Mouse (Mus musculus) gastrocnemius, postnatal 14 days (tissue): ENCODE results near the gene Cdk12. TPM values are rescaled to one million over a fixed set of nuclear protein-coding genes. Genes with fewer than 3 reads are reported as not detected.

ENCODE experiments used
- DNase-seq: peaks from one replicate; pipeline ENCODE4 v3.0.0; 2021; ENCODE audit warnings: mixed read lengths
- intact Hi-C: fragments of 180-260 bp; cut with DNase I; formaldehyde crosslinking; loops from one replicate; pipeline ENCODE4 v1.15.1; 2025; ENCODE audit warnings: low total_unique reads
- total RNA-seq, 2 experiments: library from RNA; stranded (reverse); gene quantifications; 2 replicates each; pipeline ENCODE4 v1.2.3; 2021

Gene Cdk12
- total RNA-seq, 2 experiments from 2014 or later, result 14.6 to 17.0 TPM

- intact Hi-C loops, result no loop called here
Observed at GRCm38 (mm10) chr11:98244415-98244814, 41.6 kb downstream of the Cdk12 start.

DNA sequence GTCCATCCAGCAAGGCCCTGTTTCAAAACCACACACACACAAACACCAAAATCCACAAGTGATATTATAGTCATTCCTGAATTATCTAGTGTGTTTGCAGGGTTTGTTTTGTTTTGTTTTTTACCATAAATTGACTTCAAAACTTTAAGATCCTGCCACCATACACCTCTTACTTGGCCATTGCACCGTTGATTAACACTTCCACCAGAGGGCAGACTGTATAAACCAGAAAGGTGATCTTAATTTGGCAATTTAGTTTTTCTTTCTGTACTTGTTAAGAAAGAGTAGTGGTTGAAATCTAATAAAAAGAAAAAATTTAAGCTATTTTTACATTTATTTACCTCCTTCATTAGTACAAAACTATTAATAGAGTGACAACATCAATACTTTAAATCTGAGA is 44.5 kb downstream of the Cdk12 start:
- intact Hi-C loops, result no loop called here
- DNase-seq, result no peak

More at GRCm38 (mm10) chr11:98244415-98244814, 41.6 kb downstream of the Cdk12 start:
- DNase-seq, result no peak

DNA sequence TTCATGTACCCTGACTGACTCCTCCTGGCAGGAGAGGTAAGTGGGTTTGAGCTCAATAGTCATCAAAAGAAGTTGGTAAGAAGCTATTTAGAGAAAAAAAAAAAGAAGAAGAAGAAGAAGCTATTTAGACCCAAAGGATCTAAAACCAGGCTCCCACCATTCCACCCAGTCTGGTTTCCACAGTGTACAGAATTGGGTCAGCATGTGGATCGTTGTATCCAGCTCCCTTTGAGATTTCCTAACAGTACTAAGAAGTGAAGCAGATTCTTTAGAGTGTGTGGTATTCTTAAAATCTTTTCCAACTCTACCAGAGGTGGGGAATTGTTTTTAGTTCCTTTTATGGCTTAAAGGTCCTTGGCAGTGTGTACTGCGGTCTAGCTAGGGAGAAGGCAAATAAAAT is 50.9 kb downstream of the Cdk12 start:
- intact Hi-C loops, result no loop called here
- DNase-seq, result no peak

- no peak for DNase-seq
- intact Hi-C loops, result loop anchor here (10.0 kb wide), 1 partner anchor 194 kb away; no protein-coding TSS in a partner anchor
Observed at GRCm38 (mm10) chr11:98260706-98261479, 58.0 kb downstream of the Cdk12 start.

DNA sequence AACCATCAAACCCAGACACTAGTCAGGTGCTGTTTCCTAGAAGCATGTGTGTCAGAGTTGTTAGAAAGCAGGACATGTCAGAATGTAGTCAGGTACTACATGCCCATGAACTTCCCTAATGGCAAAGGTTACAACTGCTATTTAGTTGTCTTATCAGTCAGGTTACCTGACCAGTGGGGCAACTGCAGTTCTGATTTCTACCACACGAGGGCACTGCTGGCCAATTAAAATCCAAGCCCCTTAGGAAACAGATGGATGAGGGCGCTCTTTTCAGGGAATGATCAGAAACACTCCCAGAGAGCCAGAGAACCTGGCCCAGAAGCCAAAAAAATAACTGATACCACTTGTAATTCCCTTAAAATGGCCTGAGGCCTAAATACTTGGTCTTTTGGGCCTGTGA is 62.2 kb downstream of the Cdk12 start:
- peak; percentile 59 for DNase-seq
- intact Hi-C loops, result loop anchor here (5.0 to 10.0 kb wide), 2 partner anchors 82 to 190 kb away; partner anchors contain the start of gene Ppp1r1b

DNA sequence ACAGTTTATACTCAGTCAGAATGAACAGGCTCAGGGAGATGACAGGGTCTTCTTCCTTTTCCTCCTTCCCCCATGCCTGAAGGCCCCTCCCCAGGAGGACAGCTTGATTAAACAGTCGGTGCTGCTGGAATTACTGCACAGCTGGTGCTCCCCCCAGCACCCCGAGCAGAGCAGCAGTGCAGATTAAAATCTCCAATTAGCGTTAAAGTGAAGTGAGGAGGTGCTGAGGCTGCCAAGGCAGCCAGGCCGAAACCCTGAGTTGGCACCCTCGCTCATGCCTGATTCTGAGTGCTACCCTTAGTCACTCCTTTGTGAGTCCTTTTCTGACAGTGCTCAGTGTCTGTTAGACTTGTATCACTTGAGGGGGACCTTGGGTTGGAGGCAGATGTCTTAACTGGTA is 63.0 kb downstream of the Cdk12 start:
- no peak for DNase-seq
- intact Hi-C loops, result loop anchor here (5.0 to 10.0 kb wide), 2 partner anchors 81 to 189 kb away; partner anchors contain the start of gene Ppp1r1b

GRCm38 (mm10) chr11:98266699-98267402 is 64.0 kb downstream of the Cdk12 start:
- intact Hi-C loops, result loop anchor here (5.0 to 10.0 kb wide), 2 partner anchors 80 to 188 kb away; partner anchors contain the start of gene Ppp1r1b

DNA sequence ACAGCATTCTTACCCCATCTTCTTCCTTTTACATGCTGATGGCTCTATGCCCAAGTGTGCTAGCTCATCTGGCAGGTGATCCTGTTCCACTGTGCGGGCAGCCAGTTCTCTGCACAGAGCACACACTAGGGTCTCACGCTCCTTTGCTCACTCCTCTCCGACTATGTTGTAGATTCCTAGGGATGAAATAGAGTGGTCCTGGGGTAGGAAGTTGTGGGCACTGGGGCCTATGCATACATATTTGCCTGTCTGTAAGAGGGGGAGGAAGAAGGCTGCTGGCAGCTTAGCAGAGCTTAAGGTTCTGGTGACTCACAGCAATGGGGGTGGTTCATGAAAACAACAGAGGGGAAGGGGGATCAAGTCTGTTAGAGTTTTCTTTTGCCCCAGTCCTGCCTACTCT is 67.2 kb downstream of the Cdk12 start:
- intact Hi-C loops, result no loop called here
- no peak for DNase-seq

More at GRCm38 (mm10) chr11:98266699-98267402, 64.0 kb downstream of the Cdk12 start:
- DNase-seq, result no peak

- DNase-seq, result no peak
- intact Hi-C loops, result no loop called here
Observed at GRCm38 (mm10) chr11:98270466-98270865, 67.6 kb downstream of the Cdk12 start.

GRCm38 (mm10) chr11:98283740-98284139 is 80.9 kb downstream of the Cdk12 start:
- no peak for DNase-seq
- intact Hi-C loops, result no loop called here

- no peak for DNase-seq
- intact Hi-C loops, result no loop called here
Observed at GRCm38 (mm10) chr11:98284230-98284629, 81.4 kb downstream of the Cdk12 start.

GRCm38 (mm10) chr11:98285368-98285767 is 82.5 kb downstream of the Cdk12 start:
- intact Hi-C loops, result no loop called here
- DNase-seq, result no peak

DNA sequence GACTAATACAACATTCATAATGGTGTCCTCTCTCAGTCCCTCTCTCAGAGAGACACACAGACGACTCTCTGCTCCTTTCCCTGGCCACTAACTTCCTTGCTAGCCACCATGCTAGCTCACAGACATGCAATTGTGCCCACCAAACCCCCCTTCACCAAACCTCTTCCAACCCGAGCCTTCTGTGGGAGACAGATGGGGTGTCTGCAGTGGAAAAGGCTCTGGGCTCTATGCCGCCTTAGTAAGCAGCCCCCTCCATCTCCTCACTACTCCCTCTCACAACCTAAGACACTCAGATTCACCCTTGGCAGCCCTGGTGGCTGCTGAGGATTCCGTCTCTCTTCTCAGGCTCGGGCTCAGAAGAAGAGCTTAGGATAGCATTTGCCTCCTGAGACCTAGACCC is 84.7 kb downstream of the Cdk12 start:
- intact Hi-C loops, result no loop called here
- DNase-seq, result no peak

DNA sequence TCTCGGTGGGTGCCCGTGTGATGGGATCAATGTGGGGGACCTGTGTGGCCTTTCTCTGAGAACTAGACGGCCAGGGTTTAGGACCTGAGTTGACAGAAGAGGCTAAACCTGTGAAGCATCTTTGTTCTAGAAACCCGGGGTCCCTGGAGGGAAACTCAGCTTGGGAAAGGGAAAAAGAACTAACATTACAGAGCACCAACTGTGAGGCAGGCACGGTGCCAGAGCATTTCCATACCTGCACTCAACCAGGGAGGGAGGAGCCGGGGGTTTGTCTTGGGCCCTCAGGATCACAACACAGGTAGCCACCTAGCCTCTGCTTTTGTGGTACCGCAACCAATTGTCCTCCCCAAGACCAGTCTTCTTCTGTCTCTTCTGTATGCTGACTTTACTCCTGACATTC is 85.1 kb downstream of the Cdk12 start:
- DNase-seq, result no peak
- intact Hi-C loops, result no loop called here

DNA sequence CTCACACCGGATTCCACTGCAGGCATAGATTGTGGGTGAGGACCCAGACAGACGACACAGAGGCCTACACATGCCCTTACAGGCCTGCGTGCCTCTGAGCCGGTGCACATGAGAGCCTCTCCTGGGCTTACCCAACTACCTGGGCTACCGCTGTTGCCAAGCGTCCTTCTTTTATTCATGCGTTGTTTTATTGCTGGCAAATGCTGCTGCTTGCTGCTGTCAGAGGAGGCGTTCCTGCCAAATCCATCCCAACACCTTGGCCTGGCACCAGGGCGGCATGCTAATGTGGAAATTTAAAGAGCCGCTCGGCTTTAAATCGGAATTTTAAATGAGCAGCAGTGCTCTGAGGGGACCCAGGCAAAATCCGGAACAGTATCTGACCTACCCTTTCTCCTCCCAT is 87.0 kb downstream of the Cdk12 start:
- intact Hi-C loops, result no loop called here
- DNase-seq, result no peak

- no peak for DNase-seq
- intact Hi-C loops, result no loop called here
Observed at GRCm38 (mm10) chr11:98290906-98291305, 88.0 kb downstream of the Cdk12 start.

GRCm38 (mm10) chr11:98293070-98293469 is 90.2 kb downstream of the Cdk12 start:
- intact Hi-C loops, result no loop called here
- DNase-seq, result no peak

DNA sequence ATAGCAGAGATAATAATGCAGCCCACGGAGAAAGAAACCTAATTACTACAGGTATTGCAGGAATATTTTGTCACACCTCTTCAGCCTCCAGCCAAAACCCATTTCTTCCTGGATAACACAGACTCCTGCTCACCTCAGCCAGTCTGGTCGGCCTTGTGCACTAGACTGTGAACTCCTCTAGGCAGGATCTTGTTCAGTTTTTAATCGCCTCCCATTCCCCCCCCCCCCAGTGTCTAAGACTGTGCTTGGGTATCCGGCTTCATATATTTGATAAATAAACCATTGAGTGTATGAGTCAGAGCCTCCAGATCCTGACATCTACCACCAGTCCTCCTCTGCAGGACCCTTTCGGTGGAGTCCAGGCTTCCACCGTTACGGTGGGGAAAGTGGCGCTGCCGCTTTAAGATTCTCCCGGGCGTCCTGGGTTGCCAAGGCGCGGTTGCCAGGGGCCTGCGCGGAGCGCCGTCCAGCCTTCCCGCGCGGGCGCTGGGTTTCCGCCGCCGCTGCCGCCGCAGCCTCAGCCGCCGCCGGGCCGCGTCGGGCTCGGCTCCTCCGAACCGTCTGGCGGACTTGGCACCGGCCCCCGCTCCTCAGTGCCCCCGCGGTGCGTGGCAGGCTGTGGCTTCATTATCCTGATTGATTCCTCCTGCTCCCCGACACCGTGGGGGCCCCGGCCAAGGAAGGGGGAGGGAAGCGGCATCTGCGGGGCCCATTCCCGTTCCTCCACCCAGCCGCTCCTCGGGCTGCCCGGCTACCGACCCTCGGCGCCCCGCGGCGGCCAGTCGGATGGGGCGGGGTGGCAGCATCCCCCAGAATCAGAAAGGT is 91.5 kb downstream of the Cdk12 start:
- intact Hi-C loops, result no loop called here
- peak; percentile 73 for DNase-seq

DNA sequence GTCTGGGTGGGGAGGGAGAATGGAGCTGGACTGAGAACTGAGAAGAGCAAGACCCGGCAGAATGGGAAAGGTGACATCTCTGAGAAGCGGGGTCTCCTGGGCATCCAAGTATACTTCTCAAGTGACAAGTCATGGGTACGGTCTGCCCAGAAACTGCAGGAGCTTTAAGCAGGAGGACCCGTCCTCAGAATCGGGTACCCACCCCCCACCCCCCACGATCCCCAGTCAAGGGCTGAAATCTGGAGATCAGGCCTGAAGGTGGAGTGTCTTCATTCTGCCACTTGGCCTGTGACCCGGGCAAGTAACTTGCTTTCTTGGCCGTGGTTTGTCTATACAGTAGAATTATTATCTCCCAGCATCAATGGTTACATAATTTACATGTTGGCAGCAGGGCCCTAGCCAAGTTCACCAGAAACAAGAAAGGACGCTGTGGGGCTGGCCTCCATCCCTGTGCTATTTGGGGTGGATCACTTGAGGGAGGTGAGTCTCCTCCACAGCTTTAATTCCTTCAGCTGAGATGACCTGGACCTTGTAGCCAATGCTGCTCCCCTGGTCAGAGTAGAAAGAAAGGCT is 92.2 kb downstream of the Cdk12 start:
- intact Hi-C loops, result no loop called here
- no peak for DNase-seq

DNA sequence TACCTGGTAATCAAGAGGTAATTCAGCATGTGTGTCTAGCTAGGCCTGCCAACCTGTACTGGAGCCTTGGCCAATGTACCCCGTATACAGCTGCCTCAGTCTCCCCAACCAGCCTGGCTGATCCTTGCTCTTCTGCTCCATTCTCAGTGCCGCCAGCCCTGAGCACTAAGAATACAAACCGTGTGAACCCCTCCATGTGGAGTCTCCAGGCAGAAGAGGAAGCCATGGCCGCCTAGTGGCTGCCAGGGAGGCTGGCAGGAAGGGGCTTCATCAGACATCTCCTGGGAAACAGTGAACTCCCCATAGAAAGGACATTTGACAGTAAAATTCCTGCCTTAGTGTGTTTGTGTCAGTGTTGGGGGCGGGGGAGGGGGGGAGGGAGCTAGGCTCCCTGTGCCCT is 93.4 kb downstream of the Cdk12 start:
- intact Hi-C loops, result no loop called here

More for the DNA sequence above, 93.4 kb downstream of the Cdk12 start:
- no peak for DNase-seq
